Mouse (Mus musculus) urinary bladder, adult 2 months (tissue): ENCODE measurements around the gene Alpl. TPM values are rescaled to one million over a fixed set of nuclear protein-coding genes. Genes with fewer than 3 reads are reported as not detected.

Experiments used
- DNase-seq: peaks from one replicate; pipeline ENCODE4 v3.0.0; 2022; ENCODE audit warnings: low spot score
- polyA plus RNA-seq: library from polyadenylated mRNA; depleted of rRNA; stranded (reverse); fragments of >200 nt; gene quantifications from 2 replicates; pipeline ENCODE4 v1.2.3, GENCODE M21; 2012

Gene Alpl
- polyA plus RNA-seq, 1 experiment: 96.6 TPM

DNA sequence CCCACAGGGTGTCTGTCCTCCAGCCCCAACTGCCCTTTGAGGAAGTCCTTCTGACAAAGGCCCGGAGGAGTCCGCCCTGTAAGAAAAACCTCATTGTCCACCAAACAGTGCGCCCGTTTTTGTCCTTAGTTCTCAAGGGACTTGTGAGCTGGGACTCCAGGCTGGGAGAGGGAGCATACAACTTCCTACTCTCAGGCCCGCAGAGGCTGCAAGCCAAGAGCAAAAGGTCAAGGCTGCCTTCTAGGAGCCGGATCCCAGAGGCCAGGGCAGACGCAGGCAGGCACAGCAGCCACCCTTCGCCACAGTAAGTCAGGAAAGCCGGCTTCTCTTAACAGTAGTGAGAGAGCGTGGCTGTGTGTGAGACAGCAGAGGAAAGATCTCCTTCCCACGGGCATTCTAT, 4.1 kb upstream of the Alpl start:
- DNase-seq: no peak

DNA sequence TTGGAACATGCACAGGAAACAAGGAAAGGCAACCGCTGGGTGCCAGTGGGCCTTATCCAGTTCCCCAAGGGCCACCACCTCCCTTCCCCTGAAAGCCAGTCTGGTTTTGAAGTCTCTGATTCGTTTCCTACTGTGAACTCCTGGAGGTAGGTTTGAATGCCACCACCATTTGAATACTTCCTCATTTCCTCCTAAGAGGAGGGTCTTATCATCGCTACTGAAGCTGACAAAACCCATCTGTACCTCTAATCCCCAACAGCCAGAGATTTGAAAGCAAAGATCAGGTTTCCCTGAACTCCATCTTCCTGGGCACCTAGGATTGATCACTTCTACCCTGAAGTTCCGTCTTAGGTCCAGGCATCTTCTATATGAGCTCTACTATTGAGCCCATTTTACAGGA, 854 bp upstream of the Alpl start:
- DNase-seq: no peak

DNA sequence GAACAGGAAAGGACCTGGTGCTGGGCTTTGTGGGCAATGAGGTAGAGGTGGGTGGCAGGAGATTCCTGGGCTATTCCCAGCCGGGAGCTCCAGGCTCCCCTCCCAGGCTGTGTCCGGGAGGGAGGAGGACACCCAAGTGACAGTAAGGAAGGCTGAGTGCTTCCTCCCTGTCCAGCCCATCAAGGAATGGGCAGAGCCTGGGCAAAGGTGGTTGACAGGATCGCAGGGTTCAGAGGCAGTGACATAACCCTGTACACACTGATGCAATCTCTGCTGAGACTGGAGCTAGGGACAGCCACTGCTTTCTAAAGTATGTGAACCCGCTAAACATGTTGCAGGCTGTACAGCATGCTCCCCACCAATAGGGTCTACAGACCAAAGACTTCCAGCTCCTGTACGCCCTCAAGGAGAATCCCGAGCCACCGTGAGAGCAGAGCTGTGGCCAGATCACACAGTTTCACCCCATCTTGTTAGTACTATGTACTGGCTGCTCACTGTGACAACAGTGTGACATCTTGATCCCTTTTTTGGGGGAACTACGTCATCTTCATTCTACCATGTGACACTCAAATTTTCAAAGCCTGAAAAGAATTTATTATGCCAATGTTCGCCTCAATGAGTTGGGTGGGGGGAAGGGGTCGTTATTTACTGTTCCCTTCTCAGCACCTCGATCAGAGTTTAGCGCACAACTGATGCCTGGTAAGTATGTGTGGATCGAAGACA, 1.8 kb downstream of the Alpl start:
- no peak for DNase-seq

DNA sequence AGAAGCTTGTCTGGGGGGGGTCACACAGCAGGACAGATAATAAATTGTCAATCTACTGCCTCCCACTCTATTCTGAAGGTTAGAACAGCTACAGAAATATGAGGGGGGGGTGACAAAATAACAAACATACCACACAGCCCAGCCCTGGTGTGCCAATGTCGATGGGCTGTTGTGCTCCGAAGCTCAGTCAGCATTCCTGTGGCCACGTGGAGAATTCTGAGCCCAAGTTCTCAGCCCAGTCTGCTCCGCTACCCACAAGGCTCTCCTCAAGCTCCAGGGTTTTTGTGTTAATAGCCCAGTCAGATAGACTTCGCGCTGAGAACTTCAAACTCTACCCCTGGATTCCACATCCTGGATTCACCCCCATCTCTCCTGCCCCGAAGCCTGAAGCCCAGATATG, 2.6 kb downstream of the Alpl start:
- DNase-seq: no peak

DNA sequence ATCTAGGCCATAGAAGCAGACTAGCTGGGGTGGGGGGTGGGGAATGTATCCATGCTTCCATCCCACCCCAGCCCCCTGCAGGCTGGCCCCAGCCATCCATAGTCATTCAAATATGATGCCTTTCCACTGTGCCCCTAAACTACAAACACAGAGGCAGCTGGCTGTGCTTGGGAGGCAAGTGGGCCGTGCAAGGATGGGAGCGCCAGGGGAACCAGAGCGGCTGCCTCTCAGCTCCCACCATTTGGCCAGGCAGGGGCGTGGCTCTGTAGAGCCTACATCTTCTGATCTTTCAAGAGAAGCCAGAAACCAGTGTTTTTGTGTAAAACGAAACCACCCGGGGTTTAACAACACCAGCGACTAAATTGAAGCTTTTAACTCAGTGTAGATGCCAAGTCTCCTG, 4.7 kb downstream of the Alpl start:
- no peak for DNase-seq

DNA sequence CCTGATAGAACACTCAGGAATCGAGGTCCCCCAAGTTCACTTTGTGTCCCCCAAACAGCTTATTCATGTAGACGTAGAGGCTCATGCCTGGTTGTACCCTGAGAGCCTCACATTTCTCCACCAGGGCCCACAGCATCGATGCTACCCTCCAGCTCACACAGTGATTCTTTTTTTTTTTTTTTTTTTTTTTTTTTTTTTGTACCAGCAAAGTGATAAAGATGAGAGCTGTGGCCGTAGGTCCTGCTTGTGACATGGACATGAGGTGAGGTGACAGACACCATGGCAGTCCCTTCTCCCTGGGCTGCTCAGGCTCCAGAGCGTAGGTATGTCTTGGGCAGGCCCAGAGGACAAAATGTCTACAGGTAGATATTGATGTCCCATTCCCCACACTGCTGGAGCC, 5.2 kb downstream of the Alpl start:
- DNase-seq: no peak

DNA sequence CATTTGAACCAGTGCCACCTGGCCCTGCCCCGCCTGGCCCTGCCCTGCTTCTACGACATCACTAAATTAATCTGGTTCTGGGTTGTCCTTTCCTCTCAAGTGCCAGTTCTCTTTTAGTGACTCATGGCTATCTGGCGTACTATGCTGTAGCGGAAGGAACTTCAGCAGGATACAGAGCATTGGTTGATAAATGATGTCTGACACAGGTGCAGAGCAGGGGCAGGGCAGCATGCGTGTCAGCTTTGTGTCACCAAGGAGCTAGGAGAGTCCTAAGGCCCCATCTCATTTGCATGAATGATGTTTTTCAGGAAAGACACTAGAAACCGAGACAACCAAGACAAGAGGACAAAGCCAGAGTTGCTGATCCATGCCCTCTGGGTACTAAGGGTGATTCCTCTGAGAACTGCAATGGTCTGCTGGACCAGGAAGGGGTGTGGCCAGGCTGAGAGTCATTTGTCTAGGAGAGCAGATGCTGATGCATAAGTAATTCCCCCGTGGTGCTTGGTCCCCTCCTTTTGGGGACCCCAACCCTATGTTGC, 7.6 kb downstream of the Alpl start:
- no peak for DNase-seq

DNA sequence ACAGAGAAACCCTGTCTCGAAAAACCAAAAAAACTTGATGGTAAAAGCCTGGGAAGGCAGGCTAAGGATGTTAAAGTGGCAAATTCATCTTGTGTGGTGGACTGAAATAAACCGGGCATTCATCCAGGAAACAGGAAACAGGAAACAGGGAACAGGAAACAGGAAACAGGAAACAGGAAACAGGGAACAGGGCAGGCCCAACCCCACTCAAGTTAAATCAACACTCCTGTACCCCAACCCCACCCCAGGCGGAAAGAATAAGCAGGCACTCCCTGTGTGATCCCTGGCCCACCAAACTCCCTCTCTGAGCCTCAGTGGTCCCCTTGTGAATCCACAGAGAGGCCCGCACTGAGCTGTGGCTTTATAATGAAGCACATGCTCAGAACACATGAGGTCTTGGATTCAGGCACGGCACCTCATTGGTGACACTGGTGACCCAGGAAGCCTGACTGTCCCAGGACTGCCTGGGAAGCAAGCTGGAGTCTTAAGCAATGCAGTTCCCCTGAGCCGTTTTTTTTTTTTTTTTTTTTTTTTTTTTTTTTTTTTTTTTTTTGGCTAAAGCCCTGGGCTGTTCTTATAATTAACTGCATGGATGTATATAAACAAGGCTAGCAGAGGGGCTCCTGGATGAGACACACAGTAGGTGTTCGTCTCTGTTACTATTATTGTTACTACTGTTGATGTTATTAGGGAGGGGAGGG, 8.4 kb downstream of the Alpl start:
- DNase-seq: no peak

DNA sequence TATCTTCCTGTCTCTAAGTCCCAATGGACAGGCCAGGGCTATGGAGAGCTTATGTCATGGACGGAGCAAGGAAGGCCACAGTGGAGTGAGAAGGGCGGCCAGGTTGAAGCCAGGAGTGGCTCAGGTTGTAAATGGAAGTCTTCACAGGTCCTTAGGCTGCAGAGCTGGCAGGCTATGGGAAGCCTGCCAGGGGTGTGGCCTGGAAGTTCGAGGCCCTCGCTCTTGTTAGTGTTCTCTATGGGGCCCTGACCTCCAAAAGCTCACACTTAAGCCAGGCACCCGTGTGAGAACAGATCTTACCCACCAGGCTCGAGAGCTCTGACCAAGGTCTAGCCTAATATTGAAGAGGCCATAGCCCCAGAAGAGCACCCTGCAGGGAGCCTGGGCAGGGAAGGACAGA, 9.7 kb downstream of the Alpl start:
- no peak for DNase-seq

DNA sequence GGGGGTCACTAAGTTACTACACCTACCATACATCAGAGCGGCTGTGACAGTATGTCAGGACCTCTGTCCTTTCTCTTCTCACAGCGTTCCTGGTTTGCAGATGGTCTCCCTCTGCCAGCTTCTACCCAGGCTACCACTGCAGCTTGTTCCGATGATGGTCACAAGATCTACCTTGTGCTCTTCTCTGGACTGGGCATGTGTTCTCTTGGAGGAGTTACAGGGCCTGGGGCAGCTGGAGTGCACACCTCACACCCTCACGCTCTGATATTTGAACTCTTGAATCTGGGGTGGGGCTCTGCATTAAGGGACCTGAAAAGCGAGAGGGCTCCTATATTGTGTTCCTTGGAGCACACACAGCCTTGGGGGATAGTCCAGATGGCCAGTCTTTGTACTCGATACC, 10.9 kb downstream of the Alpl start:
- DNase-seq: no peak

DNA sequence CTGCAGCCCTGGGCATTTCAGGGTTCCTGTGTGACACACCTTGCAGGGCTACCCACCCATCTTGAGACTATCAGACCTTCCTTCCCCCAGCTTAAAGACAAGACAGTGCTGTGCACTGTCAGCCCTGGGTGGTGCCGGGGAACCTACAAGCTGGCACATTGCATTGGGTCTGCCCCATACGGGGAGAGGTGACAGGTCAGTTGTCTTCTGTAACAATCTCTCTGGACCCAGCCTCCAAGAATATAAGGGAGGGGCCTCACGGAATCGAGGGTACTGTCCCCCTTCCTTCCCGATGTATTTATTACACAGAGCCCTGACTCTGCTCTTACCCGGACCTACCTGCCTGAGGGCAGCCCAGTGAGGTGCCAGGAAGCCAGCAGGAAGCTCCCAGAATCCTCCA, 11.4 kb downstream of the Alpl start:
- no peak for DNase-seq

DNA sequence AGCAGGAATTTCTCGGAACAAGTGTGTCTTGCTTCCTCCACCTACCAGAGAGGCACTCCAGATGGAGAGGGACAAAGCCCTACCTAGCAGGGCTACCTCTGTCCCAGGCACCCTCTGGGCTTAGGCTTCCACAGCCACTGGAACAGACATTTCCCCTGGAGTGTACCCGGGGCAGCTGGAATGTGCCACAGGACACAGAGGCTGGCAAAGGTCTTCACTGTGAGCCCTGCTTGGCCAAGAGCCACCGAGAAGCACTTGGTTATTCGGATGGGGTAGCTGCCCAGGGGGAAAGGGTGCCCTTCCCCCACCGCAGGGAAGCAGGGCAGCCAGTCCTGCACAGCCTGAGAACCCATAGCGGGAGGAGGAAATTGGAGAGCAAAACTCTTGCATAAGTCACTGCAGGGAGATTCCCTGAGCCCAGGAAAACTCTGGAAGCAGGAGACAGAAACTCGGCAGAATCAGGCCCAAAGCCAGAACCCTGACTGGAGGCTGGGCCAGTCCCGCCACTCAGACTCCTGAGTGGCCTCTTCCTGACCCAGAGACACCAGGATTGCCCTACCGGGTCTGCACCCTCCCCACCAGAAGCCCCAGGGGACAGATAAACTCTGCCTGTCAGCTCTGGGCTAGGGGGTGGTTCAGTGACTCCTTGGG, 12.5 kb downstream of the Alpl start:
- no peak for DNase-seq

DNA sequence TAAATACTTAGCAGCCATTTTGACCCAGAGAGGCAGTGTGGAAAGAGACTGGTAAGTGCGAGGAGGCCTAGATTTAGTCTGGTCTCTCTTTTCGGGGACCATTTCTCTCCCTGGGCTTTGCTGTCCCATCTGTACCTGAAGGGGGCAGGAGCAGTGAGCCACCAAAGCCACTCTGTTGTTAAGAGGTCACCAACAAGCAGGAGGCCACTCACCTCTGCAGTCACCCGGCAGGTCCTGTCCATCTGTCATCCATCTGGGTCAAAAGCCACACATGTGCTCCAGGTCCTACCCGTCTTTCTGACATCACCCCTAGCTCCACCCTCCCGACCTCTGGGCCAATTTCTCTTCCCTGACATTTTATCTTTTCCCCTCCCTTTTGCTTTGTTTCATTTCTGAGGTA, 14.2 kb downstream of the Alpl start:
- DNase-seq: no peak

DNA sequence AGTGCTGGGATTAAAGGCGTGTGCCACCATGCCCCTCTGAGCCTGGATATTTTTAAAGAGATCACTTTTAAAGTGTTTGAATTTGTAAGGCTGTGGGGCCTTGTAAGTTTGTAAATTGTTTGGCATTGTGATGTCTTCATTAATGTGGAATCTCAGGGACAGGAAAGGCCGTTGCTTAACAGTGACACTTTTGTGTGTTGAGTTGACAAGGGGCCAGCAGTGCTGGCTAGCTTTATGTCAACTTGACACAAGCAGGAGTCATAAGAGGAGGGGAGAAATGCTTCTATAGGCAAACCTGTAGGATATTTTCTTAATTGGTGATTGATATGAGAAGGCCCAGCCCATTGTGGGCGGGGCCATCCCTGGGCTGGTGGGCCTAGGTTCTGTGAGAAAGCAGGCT, 15.2 kb downstream of the Alpl start:
- no peak for DNase-seq

DNA sequence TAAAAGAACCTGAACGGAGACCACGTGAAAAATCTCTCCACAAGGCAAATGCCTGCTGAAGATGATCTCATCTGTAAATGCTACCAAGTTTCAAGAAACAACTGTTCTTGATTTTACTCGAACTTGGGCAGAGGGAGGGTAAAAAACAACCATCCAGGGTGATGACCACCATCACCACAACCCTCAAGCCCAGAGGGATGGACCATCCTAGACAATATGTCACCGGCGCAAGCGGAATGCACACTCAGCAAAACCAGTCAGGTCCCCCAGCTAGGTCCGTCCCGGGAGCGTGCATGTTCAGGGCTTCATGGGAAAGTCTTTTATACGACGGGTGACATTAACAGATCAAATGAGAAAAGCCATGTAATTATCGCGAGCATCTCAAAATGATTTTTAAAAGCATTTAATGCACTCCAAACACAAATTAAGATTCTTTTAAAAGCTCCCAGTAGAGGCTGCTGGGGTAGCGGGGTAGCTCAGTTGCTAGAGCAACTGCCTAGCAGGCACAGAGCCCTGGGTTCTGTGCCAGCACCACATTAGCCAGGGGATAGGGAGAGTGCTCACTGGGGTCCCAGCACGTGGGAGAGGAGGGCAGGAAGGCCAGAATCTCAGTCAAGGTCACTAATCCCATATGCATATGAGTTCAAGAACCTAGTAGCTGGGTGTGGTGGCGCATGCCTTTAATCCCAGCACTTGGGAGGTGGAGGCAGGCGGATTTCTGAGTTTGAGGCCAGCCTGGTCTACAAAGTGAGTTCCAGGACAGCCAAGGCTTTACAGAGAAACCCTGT, 17.6 kb downstream of the Alpl start:
- DNase-seq: no peak

DNA sequence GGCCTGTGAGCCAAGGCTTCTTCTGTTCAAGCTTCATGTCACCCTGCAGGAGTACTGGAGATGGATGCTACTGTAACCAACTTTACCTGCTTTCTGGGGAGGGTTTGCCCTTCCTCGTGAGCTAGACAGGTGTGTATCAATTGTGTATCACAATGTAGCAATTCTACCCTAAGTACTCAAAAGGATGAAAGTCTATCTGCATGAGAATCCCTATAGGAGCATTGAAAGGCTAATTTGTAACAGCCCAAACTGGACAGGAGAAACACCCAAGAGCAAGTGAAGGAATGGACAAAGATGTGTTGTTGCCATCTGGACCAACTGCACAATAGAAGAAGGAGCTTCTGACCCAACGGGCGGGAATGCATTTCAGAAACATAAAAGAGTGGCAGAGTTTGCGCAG, 18.3 kb downstream of the Alpl start:
- no peak for DNase-seq

DNA sequence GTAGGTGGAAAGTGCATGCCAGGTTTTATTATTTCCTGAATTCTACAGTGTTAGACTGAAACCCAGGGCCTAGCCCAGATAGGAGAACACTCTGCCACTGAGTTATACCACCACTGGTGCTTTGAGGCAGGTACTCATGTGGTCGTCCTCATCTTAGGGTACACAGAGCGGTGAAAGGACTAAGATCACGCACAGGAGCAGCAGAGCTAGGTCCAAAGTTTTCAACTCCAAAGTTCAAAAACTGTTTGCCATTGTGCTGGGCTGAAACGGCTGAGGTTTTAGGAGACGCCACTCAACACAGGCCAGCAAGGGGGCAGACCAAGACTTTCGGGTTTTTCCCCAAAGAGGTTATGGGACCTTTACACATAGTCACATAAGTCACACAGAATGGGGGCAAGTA, 21.7 kb downstream of the Alpl start:
- no peak for DNase-seq

DNA sequence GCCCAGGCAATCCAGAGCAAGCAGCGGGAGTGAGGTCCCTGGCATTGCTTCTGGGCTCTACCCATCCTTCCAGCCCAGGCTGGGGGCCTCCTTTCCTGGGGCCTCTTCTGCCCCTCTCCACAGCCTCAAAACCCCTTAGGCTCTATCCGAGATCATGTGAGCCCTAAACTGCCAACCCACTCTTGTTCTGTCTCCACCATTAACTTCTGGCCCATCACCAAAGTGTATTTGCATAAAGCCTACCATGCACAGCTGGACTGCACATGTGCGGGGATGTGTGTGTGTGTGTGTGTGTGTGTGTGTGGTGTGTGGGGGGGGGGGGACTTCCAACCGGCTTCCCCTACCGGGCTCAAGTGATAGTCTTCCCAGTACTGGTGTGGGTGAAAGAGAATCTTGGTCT, 22.2 kb downstream of the Alpl start:
- no peak for DNase-seq

DNA sequence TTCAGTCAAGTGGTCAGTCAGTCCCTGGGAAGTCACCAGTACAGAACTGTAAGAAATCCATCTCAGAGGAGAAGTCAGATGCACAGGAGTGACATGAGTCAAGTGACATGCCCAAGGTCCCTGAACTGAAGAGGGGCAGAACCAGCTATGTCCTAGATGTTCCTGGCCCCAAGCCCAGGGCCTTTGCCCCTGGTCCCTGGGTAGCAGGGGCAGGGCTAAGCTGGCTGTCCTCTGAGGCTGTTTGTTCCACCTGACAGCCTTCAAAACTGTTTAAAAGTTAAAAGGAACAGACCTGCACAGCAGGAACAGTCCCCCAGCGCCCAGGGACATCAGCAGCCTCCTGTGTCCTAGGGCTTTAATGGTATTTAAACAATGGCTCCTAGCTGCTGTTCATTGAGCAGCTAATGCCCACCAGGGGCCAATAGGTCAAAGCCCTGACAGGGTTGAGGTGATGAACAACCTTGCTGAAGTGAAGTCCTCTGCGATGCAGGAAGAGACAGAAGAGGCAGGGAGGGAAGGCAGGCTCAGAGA, 22.8 kb downstream of the Alpl start:
- DNase-seq: no peak

DNA sequence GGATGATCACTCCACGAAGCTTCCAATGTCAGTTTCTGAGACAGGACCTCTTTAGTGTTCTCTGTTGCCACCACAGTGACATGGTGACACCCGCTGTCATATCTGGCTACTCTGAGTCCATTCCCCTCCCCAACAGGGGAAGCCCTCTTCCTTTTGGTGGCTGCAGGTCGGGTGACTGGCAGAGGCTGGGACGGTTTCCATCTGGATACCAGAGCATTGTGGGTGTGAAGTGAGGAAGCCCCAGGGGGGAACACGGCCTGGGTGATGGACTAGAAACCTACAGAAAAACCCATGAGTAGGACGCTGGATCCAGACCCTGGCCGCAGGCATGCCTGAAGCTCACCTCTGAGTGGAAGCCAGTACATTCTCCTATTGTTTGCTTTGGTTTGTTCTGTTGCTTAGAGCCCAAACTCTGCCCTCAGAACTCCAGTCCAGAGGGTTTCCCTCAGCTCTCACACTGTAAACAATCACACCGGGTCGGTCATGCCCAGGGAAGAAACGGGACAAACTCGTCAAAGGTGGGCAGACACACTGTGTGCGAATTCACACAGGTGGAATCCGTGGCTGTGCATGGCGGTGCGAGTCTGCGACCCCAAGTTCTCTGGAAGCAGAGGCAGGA, 23.6 kb downstream of the Alpl start:
- no peak for DNase-seq

DNA sequence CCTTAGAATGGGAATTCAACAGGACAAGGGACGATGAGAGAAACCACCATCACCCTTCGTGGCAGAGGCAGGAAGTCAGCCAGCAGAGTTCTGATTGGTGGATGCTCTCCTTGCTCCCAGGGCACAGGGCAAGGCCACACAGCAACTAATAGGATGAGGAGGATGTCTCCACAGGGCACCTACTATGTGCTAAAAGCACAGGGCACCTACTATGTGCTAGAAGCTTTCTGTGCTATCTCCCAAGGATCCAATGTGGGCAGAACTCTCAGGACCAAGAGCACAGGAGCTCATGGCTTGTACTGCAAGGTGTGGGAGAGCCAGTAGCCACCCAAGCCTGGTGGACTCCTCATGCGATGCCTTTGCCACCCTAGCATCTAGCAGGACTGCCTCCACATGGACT, 24.4 kb downstream of the Alpl start:
- no peak for DNase-seq
